In the genomic region with DNA sequence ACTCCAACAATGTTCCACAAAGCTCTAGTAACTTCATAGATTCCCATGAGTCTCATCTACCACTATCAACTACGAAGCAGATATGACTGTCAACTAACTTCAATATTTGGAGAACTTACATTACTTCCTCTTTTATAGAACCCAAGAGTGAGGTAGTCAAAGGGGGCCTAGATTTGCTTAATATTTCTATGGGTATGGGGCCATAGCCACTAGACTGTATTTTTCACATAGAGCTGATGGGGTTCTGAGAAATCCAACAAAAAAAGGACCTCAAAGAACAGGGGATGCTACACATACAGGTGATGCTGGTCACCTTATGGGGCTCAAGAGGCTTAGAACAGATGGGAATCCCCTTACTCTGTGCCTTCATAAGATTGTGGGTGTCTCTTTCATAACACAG, we compare ENCODE assay signal across 20 mouse cellular contexts. TPM values are rescaled to one million over a fixed set of nuclear protein-coding genes. Genes with fewer than 3 reads are reported as not detected.
DNase-seq lines count a peak whose midpoint lies in the region; ATAC-seq and TF ChIP-seq lines count a peak whose summit lies in the region.
"Had no signal": no experiment of that assay in that cellular context is flagged by ENCODE, and none has a peak within 500 bp of the region (broad histone marks: within the 10 kb centered on the region; RNA-seq: fewer than 3 reads in every experiment).

No protein-coding gene starts in this region.

- H3K4me3 ChIP-seq in MEL (ENCODE audit: control insufficient read depth in 1 of 2, insufficient read depth in 1 of 2, low read depth in 2 of 2, low read length in 2 of 2) = no peak overlapping the region
- H3K4me3 ChIP-seq in cerebellum, adult 2 months (replicated peaks; ENCODE audit: insufficient read depth, low read depth, low read length) = no peak overlapping the region
- H3K4me3 ChIP-seq in heart, embryonic 10.5 days = no peak overlapping the region
- H3K4me3 ChIP-seq: embryonic facial prominence, embryonic 12.5 days; forebrain, embryonic 15.5 days; hindbrain, embryonic 13.5 days had no signal

- peaks cover 9 to 58% of the 10 kb centered on the region in 2 experiments for H3K36me3 ChIP-seq in MEL (ENCODE audit: control insufficient read depth in 1 of 2, insufficient read depth in 2 of 2, low read length in 2 of 2)
- no peaks in the 10 kb centered on the region for H3K36me3 ChIP-seq in heart, embryonic 10.5 days
- H3K36me3 ChIP-seq: embryonic facial prominence, embryonic 12.5 days; forebrain, embryonic 15.5 days; hindbrain, embryonic 13.5 days had no signal

- peak; percentile 76 for DNase-seq in MEL (ENCODE audit: low read depth, low spot score)
- no peak for DNase-seq in cerebellum, adult 2 months
- no peak for DNase-seq in thymus, postnatal 0 days (ENCODE audit: low spot score)
- no peak for DNase-seq in cerebellum, postnatal 10 days
- no peak for DNase-seq in heart, embryonic 10.5 days (ENCODE audit: low spot score)
- DNase-seq: adrenal gland, adult 2 months; adrenal gland, postnatal 25 days; cerebellum, adult 18-20 months; cerebellum, postnatal 14 days; gastrocnemius, postnatal 10 days; heart, postnatal 10 days; heart, postnatal 4 days had no signal

- H3K79me2 ChIP-seq in MEL (ENCODE audit: control insufficient read depth, insufficient read depth, low read length, poor library complexity) = peaks cover 56% of the 10 kb centered on the region

- TF ChIP-seq POLR2A in MEL (IDR thresholded peaks at IDR 0.05; ENCODE audit: control insufficient read depth in 1 of 2, insufficient read depth in 1 of 2, low read depth in 1 of 2, low read length in 2 of 2, poor library complexity in 1 of 2) = no peak
- no peak for TF ChIP-seq POLR2A in cerebellum, adult 2 months (IDR thresholded peaks at IDR 0.05; ENCODE audit: borderline replicate concordance, insufficient read depth, low read length)

- no peak for TF ChIP-seq RAD21 in MEL (IDR thresholded peaks at IDR 0.05; ENCODE audit: low read depth, low read length)

- no peak overlapping the region for H3K9ac ChIP-seq in MEL (ENCODE audit: control insufficient read depth, low read depth, low read length, poor library complexity, severe bottlenecking)
- H3K9ac ChIP-seq: embryonic facial prominence, embryonic 12.5 days; forebrain, embryonic 15.5 days; hindbrain, embryonic 13.5 days had no signal

- peak; percentile 54 to 70; a peak in 3 of 4 replicates for TF ChIP-seq EP300 in MEL (IDR thresholded peaks at IDR 0.05; ENCODE audit: low read depth in 1 of 2, low read length in 2 of 2)

- H3K9me3 ChIP-seq in MEL (replicated peaks; ENCODE audit: insufficient read depth, low read length) = no peaks in the 10 kb centered on the region
- no peaks in the 10 kb centered on the region for H3K9me3 ChIP-seq in heart, embryonic 10.5 days
- H3K9me3 ChIP-seq: embryonic facial prominence, embryonic 12.5 days; forebrain, embryonic 15.5 days; hindbrain, embryonic 13.5 days had no signal

- peak; percentile 20 for ATAC-seq in CD4-positive, CD25-positive, alpha-beta regulatory T cell, adult 4 months
- ATAC-seq in hematopoietic stem cell, adult 5-6 weeks (replicated peaks in 1 of 2; ENCODE audit: insufficient read depth in 1 of 2, low FRiP score in 2 of 2, low TSS enrichment in 1 of 2, low read depth in 1 of 2, poor library complexity in 2 of 2, severe bottlenecking in 2 of 2) = peak; percentile 61 to 65; a peak in 3 of 4 replicates
- peak; percentile 53 for ATAC-seq in neutrophil, adult 5-6 weeks (ENCODE audit: extremely low read depth, insufficient number of reproducible peaks, low FRiP score, poor library complexity, severe bottlenecking)
- ATAC-seq: forebrain, embryonic 15.5 days; hindbrain, postnatal 0 days; Patski had no signal

- peak overlapping the region; percentile 64 for H3K27ac ChIP-seq in MEL (ENCODE audit: control insufficient read depth, low read depth, low read length)
- no peak overlapping the region for H3K27ac ChIP-seq in cerebellum, adult 2 months (ENCODE audit: insufficient read depth, low read length)
- no peak overlapping the region for H3K27ac ChIP-seq in heart, embryonic 10.5 days
- H3K27ac ChIP-seq: embryonic facial prominence, embryonic 12.5 days; forebrain, embryonic 15.5 days; hindbrain, embryonic 13.5 days; hindbrain, postnatal 0 days had no signal

- no peak for TF ChIP-seq CTCF in MEL (IDR thresholded peaks at IDR 0.05 in 2 of 3, conservative IDR thresholded peaks at IDR 0.05 in 1 of 3; ENCODE audit: control insufficient read depth in 1 of 3, insufficient read depth in 1 of 3, low read depth in 2 of 3, low read length in 3 of 3, poor library complexity in 1 of 3, severe bottlenecking in 1 of 3)
- TF ChIP-seq CTCF in cerebellum, adult 2 months (IDR thresholded peaks at IDR 0.05; ENCODE audit: borderline replicate concordance, insufficient read depth, low read depth, low read length) = no peak

- no peaks in the 10 kb centered on the region for H3K27me3 ChIP-seq in MEL (ENCODE audit: control insufficient read depth in 1 of 2, insufficient read depth in 2 of 2, low read length in 2 of 2)
- no peaks in the 10 kb centered on the region for H3K27me3 ChIP-seq in cerebellum, adult 2 months (ENCODE audit: control insufficient read depth, insufficient read depth, low read length)
- no peaks in the 10 kb centered on the region for H3K27me3 ChIP-seq in heart, embryonic 10.5 days (ENCODE audit: insufficient read depth, poor library complexity, severe bottlenecking)
- H3K27me3 ChIP-seq: embryonic facial prominence, embryonic 12.5 days; forebrain, embryonic 15.5 days; hindbrain, embryonic 13.5 days; Patski had no signal

- WGBS in cerebellum, adult 2 months = 89% methylated on average over 1 of the region's 1 CpGs
- WGBS in heart, embryonic 10.5 days = 90% methylated on average over 1 of the region's 1 CpGs

- H3K4me1 ChIP-seq in MEL (ENCODE audit: control insufficient read depth in 1 of 2, insufficient read depth in 2 of 2, low read length in 2 of 2) = peaks cover 28 to 44% of the 10 kb centered on the region in 2 experiments
- no peaks in the 10 kb centered on the region for H3K4me1 ChIP-seq in cerebellum, adult 2 months (ENCODE audit: control insufficient read depth, insufficient read depth, low read length)
- peaks cover 52% of the 10 kb centered on the region for H3K4me1 ChIP-seq in heart, embryonic 10.5 days
- H3K4me1 ChIP-seq: embryonic facial prominence, embryonic 12.5 days; forebrain, embryonic 15.5 days; hindbrain, embryonic 13.5 days had no signal

TF ChIP-seq in MEL, 35 proteins besides CTCF, POLR2A, EP300 and RAD21:
- TF ChIP-seq MAX (IDR thresholded peaks at IDR 0.05; ENCODE audit: low read length) = no peak
- TF ChIP-seq ETS1 (IDR thresholded peaks at IDR 0.05; ENCODE audit: low read depth, low read length) = peak; percentile 58; the same call in 1 of the 2 replicates
- TF ChIP-seq ZNF384 (IDR thresholded peaks at IDR 0.05; ENCODE audit: low read depth, low read length) = no peak
- TF ChIP-seq MEF2A (IDR thresholded peaks at IDR 0.05; ENCODE audit: extremely low read depth, insufficient replicate concordance, low read depth, low read length, poor library complexity, severe bottlenecking) = no peak
- no peak for TF ChIP-seq MAFK (IDR thresholded peaks at IDR 0.05; ENCODE audit: borderline replicate concordance, low read depth, low read length)
- peak; percentile 37; the same call in 1 of the 2 replicates for TF ChIP-seq TCF12 (IDR thresholded peaks at IDR 0.05; ENCODE audit: low read depth, low read length)
- peak; percentile 51; the same call in 1 of the 2 replicates for TF ChIP-seq RCOR1 (IDR thresholded peaks at IDR 0.05; ENCODE audit: low read depth, low read length)
- no peak for TF ChIP-seq MYC (IDR thresholded peaks at IDR 0.05; ENCODE audit: low read depth, low read length)
- no peak for TF ChIP-seq USF1 (IDR thresholded peaks at IDR 0.05; ENCODE audit: low read depth, low read length)
- no peak for TF ChIP-seq ZC3H11A (IDR thresholded peaks at IDR 0.05; ENCODE audit: low read depth, low read length)
- TF ChIP-seq GATA1 (IDR thresholded peaks at IDR 0.05; ENCODE audit: low read depth, low read length) = peak; percentile 52; the same call in 1 of the 2 replicates
- TF ChIP-seq TAL1 (IDR thresholded peaks at IDR 0.05; ENCODE audit: low read length) = peak; percentile 41

RNA-seq across cellular contexts. Expression of a gene that starts 14.3 kb away (rescaled TPM):
- polyA plus RNA-seq in CD4-positive, CD25-positive, alpha-beta regulatory T cell, adult 4 months (2017; shearing (Covaris generic)) = 10 to 100 TPM; 77.5 to 92.7 TPM
- total RNA-seq in MEL (2012; rRNA removed) = 43.8 and 58.5 TPM in 2 replicates
- polyA plus RNA-seq in MEL (2012; ENCODE audit: insufficient read depth in 1 of 2, insufficient read length in 2 of 2, low read depth in 1 of 2, low replicate concordance in 2 of 2, missing spikeins in 1 of 2) = 100 to 1,000 TPM in 1 of 2 experiments, 10 to 100 TPM in 1; 53.9 to 226 TPM
- 169 and 180 TPM in 2 replicates for total RNA-seq in hematopoietic stem cell, adult 5-6 weeks (2017)
- total RNA-seq in neutrophil, adult 5-6 weeks (2017) = 533 and 558 TPM in 2 replicates
- 4.1 and 4.5 TPM in 2 replicates for polyA plus RNA-seq in cerebellum, adult 2 months (2012; rRNA removed)
- 10.5 and 11.6 TPM in 2 replicates for polyA plus RNA-seq in thymus, postnatal 0 days (2015; fragmentation: Nextera tagmentation; extraction: Ambion mirVana)
- 13.4 and 22.7 TPM in 2 replicates for polyA plus RNA-seq in heart, embryonic 10.5 days (2016; fragmentation: Nextera tagmentation; extraction: Ambion mirVana)
